Mouse (Mus musculus): ENCODE measurements at regions not wholly inside any gene's neighbourhood (a gene's known extent, or its start where the extent isn't known, plus 50 kb on each side); places are given as distances from the start of the nearest gene placed in this dataset.

- no peak for TF ChIP-seq CTCF (IDR thresholded peaks at IDR 0.05; ENCODE audit: control insufficient read depth, insufficient read depth, low read length)
- TF ChIP-seq POLR2A (IDR thresholded peaks at IDR 0.05; ENCODE audit: borderline replicate concordance, control insufficient read depth, low read depth, low read length): no peak
Observed at GRCm38 (mm10) chr10:43745931-43746630, 155.5 kb downstream of the Qrsl1 start.

Measured in bone marrow, adult 2 months (tissue).